Mouse (Mus musculus): ENCODE data around the gene Sae1.

DNA sequence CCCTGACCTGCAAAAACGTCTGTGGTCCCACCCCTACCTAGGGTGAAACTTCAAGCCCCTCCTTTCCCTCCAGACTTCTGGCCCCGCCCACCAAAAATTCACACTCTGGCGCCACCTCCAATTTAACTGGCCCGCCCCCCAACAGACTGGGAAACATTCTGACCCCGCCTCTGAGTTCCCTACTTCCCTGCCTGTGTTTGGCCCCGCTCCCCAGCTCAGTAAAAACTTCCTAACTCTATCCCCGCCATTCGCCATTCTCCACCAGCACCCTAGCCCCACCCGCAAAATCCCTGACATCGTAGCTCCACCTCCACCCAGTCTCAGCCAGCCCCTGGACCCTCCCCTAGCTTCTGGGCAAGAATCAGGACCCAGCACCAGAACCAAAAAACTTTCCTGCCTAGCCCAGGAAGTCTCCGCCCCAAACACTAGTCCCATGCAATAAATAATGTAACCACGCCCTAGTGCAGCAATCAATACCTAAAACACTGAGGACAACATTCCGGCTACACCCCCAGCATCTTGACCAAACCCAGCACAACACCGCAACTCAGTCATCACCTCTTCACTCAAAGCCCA is 102.1 kb downstream of the Sae1 start:
- no peak for TF ChIP-seq POLR2A (IDR thresholded peaks at IDR 0.05; ENCODE audit: low read depth, low read length)
- TF ChIP-seq CTCF (conservative IDR thresholded peaks at IDR 0.05; ENCODE audit: insufficient read depth, insufficient read length, low read depth, low read length): no peak
